Mouse (Mus musculus) myocyte (in vitro differentiated cells): ENCODE results near the gene Nupr1. TPM values are rescaled to one million over a fixed set of nuclear protein-coding genes. Genes with fewer than 3 reads are reported as not detected.

Experiments
- H3K27me3 ChIP-seq: one replicate; pipeline ENCODE4 v1.6.1; 2011; ENCODE audit not compliant: control insufficient read depth, insufficient read depth, insufficient read length
- H3K36me3 ChIP-seq: one replicate; pipeline ENCODE4 v1.6.1; 2011; ENCODE audit not compliant: control insufficient read depth, insufficient read depth
- H3K4me2 ChIP-seq: one replicate; pipeline ENCODE4 v1.6.1; 2011; ENCODE audit warnings: low read depth, control low read depth
- H3K4me3 ChIP-seq: one replicate; pipeline ENCODE4 v1.5.1; 2011; ENCODE audit warnings: mild to moderate bottlenecking, control low read depth, moderate library complexity
- H3K79me2 ChIP-seq: one replicate; pipeline ENCODE4 v1.6.1; 2011; ENCODE audit not compliant: control insufficient read depth, insufficient read depth
- H3ac ChIP-seq: one replicate; pipeline ENCODE4 v1.6.1; 2011; ENCODE audit not compliant: control insufficient read depth, insufficient read length
- CEBPB ChIP-seq: IDR thresholded peaks from 2 replicates; pipeline ENCODE4 v1.6.1; 2011; ENCODE audit warnings: mild to moderate bottlenecking, moderate library complexity; ENCODE audit not compliant: poor library complexity, insufficient read depth, severe bottlenecking
- E2F4 ChIP-seq: IDR thresholded peaks from one replicate; pipeline ENCODE4 v1.6.1; 2011; ENCODE audit warnings: mild to moderate bottlenecking, control low read depth, moderate library complexity; ENCODE audit not compliant: insufficient read depth
- MAX ChIP-seq: IDR thresholded peaks from one replicate; pipeline ENCODE4 v1.6.1; 2011; ENCODE audit warnings: low read depth, mild to moderate bottlenecking, control low read depth
- MYOD1 ChIP-seq, 3 experiments: IDR thresholded peaks; one replicate each; pipeline ENCODE4 v1.6.1; 2011; ENCODE audit warnings: control low read depth in 2 of 3, low read depth in 2 of 3, mild to moderate bottlenecking in 2 of 3, moderate library complexity in 1 of 3; ENCODE audit not compliant: insufficient read length in 2 of 3, control insufficient read depth in 1 of 3
- MYOG ChIP-seq, 3 experiments: IDR thresholded peaks; one replicate each; pipeline ENCODE4 v1.6.1; 2011; ENCODE audit warnings: control low read depth in 2 of 3, low read depth in 2 of 3, mild to moderate bottlenecking in 2 of 3; ENCODE audit not compliant: insufficient read length in 2 of 3, control insufficient read depth in 1 of 3, insufficient read depth in 1 of 3
- POLR2A ChIP-seq: IDR thresholded peaks from one replicate; pipeline ENCODE4 v1.6.1; 2011; ENCODE audit warnings: low read depth, mild to moderate bottlenecking, control low read depth, moderate library complexity; ENCODE audit not compliant: insufficient read length
- POLR2AphosphoS2 ChIP-seq: IDR thresholded peaks from one replicate; pipeline ENCODE4 v1.6.1; 2011; ENCODE audit warnings: low read depth, control low read depth; ENCODE audit not compliant: insufficient read length
- REST ChIP-seq: IDR thresholded peaks from one replicate; pipeline ENCODE4 v1.6.1; 2011; ENCODE audit warnings: mild to moderate bottlenecking, control low read depth, moderate library complexity; ENCODE audit not compliant: insufficient read depth, insufficient read length
- SRF ChIP-seq: IDR thresholded peaks from one replicate; pipeline ENCODE4 v1.6.1; 2011; ENCODE audit warnings: low read depth; ENCODE audit not compliant: control insufficient read depth, insufficient read length
- TCF12 ChIP-seq: IDR thresholded peaks from one replicate; pipeline ENCODE4 v1.6.1; 2011; ENCODE audit warnings: mild to moderate bottlenecking, control low read depth; ENCODE audit not compliant: poor library complexity, insufficient read depth, severe bottlenecking
- TCF3 ChIP-seq: IDR thresholded peaks from one replicate; pipeline ENCODE4 v1.6.1; 2011; ENCODE audit warnings: low read depth, control low read depth; ENCODE audit not compliant: insufficient read length
- USF1 ChIP-seq: IDR thresholded peaks from one replicate; pipeline ENCODE4 v1.6.1; 2011; ENCODE audit warnings: low read depth, mild to moderate bottlenecking, control low read depth, moderate library complexity
- polyA plus RNA-seq: library from polyadenylated mRNA; unstranded; fragments of >200 nt; fragmentation: generic; extraction: Trizol; gene quantifications from one replicate; pipeline ENCODE4 v1.2.1, GENCODE M21; 2012; ENCODE audit warnings: missing spikeins

The Nupr1 gene
- polyA plus RNA-seq, 1 experiment = 244 TPM

DNA sequence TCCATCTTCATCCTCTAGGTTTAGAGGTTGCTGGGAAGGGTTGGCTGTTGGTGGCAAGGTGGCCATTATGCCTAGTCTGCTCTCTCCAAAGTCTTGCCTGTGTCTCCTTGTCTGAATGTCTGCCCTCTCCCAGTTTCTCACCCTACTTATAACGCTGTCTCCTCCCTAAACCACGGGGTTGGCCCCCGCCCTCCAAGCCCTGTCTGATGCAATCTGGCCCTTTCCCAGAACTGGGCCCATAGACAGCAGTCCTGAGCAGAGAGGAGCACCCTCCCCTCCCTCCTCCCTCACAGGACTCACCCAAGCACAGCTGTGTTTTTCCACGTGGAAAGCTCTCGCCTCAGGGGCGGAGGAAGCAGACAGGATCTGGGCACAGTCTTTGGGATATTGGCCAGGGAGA is 5.3 kb downstream of the Nupr1 start:
- peaks cover 24% of the 10 kb centered on the region for H3K79me2 ChIP-seq
- H3K36me3 ChIP-seq = peaks cover 28% of the 10 kb centered on the region
- peak overlapping the region; percentile 96 for H3K4me2 ChIP-seq
- peak overlapping the region; percentile 53 for H3ac ChIP-seq
- peak overlapping the region; percentile 97 for H3K4me3 ChIP-seq
- TF ChIP-seq MAX (peak; percentile 78), SRF (peak; percentile 38), MYOG (IDR thresholded peaks at IDR 0.05; ENCODE audit: control insufficient read depth in 1 of 3, insufficient read depth in 1 of 3, insufficient read length in 2 of 3, low read depth in 2 of 3) (peak; percentile 48 to 95 (median 66)), REST (no peak), E2F4 (no peak), TCF12 (peak; percentile 69), TCF3 (no peak), MYOD1 (IDR thresholded peaks at IDR 0.05; ENCODE audit: control insufficient read depth in 1 of 3, insufficient read length in 2 of 3, low read depth in 2 of 3) (peak in 2 of 3 experiments; percentile 85 to 92), POLR2A (peak; percentile 96), POLR2AphosphoS2 (peak; percentile 100), USF1 (peak; percentile 38), CEBPB (peak; percentile 92)
- no peaks in the 10 kb centered on the region for H3K27me3 ChIP-seq

DNA sequence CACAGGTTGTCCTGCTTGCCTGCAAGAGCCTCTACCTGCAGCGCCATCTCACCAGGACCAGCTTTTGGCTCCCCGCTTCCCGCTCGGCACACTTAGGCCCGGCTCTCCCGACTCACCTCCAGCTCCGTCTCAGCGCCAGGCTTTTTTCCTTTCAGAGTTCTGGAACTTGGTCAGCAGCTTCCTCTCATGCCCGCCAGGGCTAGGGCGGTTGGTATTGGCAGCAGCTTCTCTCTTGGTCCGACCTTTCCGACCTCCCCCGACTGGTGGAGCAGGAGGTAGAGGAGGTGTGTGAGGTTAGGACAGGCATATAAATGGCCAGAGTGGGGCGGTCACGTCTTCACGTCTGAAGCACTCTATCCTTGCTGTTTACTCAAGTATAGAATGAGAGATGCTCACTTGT is 5.9 kb downstream of the Nupr1 start:
- Histone ChIP-seq H3ac (peak overlapping the region; percentile 53), H3K4me2 (peak overlapping the region; percentile 96), H3K27me3 (no peaks in the 10 kb centered on the region), H3K4me3 (peak overlapping the region; percentile 97), H3K79me2 (peaks cover 24% of the 10 kb centered on the region), H3K36me3 (peaks cover 28% of the 10 kb centered on the region)
- TF ChIP-seq MYOD1 (IDR thresholded peaks at IDR 0.05; ENCODE audit: control insufficient read depth in 1 of 3, insufficient read length in 2 of 3, low read depth in 2 of 3) = no peak
- TF ChIP-seq TCF3 = no peak
- no peak for TF ChIP-seq MYOG (IDR thresholded peaks at IDR 0.05; ENCODE audit: control insufficient read depth in 1 of 3, insufficient read depth in 1 of 3, insufficient read length in 2 of 3, low read depth in 2 of 3)
- TF ChIP-seq POLR2AphosphoS2 = no peak
- peak; percentile 39 for TF ChIP-seq POLR2A
- TF ChIP-seq REST = no peak
- TF ChIP-seq TCF12 = no peak

DNA sequence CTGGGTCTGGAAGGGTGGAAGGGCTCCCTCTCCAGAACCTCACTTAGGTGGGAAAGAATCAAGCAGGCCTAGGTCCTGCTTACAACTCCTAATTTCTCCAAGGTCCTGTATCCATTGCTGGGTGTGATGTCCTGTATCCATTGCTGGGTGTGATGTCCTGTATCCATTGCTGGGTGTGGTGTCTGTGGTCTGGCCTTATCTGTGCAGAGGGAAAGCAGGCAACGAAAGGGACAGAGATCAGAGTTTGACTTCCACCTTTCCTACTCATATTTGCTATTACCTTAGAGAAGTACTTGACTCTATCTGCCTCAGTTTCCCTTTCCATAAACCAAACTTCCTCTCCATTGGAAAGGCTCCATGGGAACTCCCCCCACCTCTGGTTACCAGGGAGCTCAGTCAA is 7.3 kb downstream of the Nupr1 start:
- Histone ChIP-seq H3K79me2 (peaks cover 24% of the 10 kb centered on the region), H3K4me2 (peak overlapping the region; percentile 96), H3K36me3 (peaks cover 28% of the 10 kb centered on the region), H3K4me3 (peak overlapping the region; percentile 97), H3K27me3 (no peaks in the 10 kb centered on the region), H3ac (no peak overlapping the region)
- TF ChIP-seq MAX (no peak), E2F4 (no peak), SRF (no peak)

DNA sequence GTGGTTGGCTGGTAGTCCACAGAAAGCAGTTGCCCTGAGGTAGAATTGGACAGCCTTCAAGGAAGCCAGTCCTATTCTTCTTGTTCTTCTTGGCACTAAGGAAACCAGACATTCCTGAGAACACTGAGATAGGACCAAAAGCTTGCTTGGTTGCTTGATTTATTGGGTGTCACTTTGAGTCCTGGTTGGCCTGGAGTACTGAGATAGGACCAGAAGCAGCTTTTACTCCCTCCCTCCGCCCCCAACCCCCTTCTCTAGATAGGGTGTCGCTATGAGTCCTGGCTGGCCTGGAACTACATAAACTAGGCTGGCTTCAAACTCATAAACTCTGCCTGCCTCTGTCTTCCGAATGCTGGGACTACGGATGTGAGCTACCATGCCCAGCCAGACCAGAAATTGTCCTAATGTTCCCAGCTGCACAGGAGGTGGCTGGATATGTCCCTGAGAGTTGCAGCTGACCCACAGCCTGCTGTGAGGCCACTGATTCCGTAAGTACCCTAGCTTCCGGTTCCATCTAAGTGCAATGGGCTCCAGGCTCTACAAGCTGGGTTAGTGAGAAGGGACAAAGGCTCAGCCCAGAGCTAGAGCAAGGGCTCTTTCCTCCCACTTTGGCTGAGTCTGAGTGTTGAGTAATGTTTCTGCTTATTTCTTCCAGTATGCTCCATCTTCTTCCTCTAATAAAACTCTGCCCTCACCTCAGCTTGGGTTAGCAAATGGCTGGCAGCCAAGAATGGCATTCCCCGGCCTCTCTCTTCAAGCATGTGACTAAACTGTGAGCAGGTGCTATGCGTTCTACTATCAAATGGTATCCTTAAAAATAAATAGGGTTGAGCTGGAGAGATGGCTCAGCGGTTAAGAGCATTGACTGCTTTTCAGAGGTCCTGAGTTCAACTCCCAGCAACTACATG is 9.0 kb downstream of the Nupr1 start:
- peak; percentile 53 for TF ChIP-seq POLR2A
- TF ChIP-seq POLR2AphosphoS2 = peak; percentile 90
- TF ChIP-seq CEBPB = no peak
- H3ac ChIP-seq = no peak overlapping the region
- H3K79me2 ChIP-seq = peaks cover 24% of the 10 kb centered on the region
- no peaks in the 10 kb centered on the region for H3K27me3 ChIP-seq
- peaks cover 28% of the 10 kb centered on the region for H3K36me3 ChIP-seq
- H3K4me3 ChIP-seq = no peak overlapping the region
- H3K4me2 ChIP-seq = peak overlapping the region; percentile 96

DNA sequence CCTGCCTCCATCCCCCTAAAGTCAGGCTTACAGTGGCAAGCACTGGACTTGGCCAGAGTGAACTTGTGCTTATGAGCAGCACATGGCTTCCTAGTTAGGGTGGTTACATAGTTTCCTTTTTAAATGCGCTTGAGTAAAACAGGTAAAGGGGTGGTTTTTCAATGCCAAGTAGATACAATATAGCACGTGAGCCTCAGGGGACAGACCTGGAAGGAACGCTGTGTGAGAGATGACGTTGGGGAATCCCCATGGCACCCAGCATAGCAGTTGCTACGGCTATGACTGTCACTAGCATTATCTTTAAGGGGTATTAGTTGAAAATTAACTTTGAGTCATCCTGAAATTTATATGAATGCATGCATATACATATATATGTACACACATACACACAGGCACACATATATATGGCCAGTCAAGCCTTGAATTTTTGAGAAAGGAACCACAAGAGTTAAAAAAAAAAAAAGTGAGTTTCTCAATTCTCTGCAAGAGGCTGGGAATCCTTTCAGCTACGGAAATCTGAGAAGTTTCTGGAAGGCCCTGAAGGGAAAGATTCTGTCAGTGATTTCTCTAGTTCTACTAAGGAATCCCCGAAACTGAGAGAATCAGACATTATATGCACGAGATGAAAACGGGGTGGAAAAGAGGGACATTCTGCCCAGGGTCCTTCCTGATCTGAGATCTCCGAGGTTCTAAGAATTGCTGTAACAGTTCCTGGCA is 10.9 kb downstream of the Nupr1 start:
- no peaks in the 10 kb centered on the region for H3K27me3 ChIP-seq
- no peak overlapping the region for H3ac ChIP-seq
- TF ChIP-seq POLR2AphosphoS2 = peak; percentile 45
- peak; percentile 25 for TF ChIP-seq POLR2A
- no peak for TF ChIP-seq MYOG (IDR thresholded peaks at IDR 0.05; ENCODE audit: control insufficient read depth in 1 of 3, insufficient read depth in 1 of 3, insufficient read length in 2 of 3, low read depth in 2 of 3)
- no peak for TF ChIP-seq MAX
- H3K4me3 ChIP-seq = no peak overlapping the region
- no peak overlapping the region for H3K4me2 ChIP-seq
- H3K79me2 ChIP-seq = peaks cover 19% of the 10 kb centered on the region
- H3K36me3 ChIP-seq = peaks cover 28% of the 10 kb centered on the region
